Mouse (Mus musculus): ENCODE measurements around the gene Plxdc2. TPM values are rescaled to one million over a fixed set of nuclear protein-coding genes. Genes with fewer than 3 reads are reported as not detected.

The Plxdc2 gene
- total RNA-seq (2014; rRNA removed) = 0.54 and 0.55 TPM in 2 replicates
- 0.05 and 0.09 TPM in 2 replicates for polyA plus RNA-seq (2012; rRNA removed)

- Histone ChIP-seq H3K79me2 (ENCODE audit: control insufficient read depth, insufficient read depth, low read length) (no peaks in the 10 kb centered on the region), H3K27me3 (ENCODE audit: control insufficient read depth, insufficient read depth, low read length) (peaks cover 4% of the 10 kb centered on the region; the same call in 1 of the 2 replicates), H3K4me1 (ENCODE audit: control insufficient read depth, insufficient read depth, low read length) (no peaks in the 10 kb centered on the region), H3K36me3 (ENCODE audit: control insufficient read depth, insufficient read depth, low read length) (no peaks in the 10 kb centered on the region), H3K27ac (replicated peaks; ENCODE audit: insufficient read depth, low read depth, low read length) (no peak within 1 kb of the TSS), H3K9ac (ENCODE audit: low read depth, low read length) (no peak within 1 kb of the TSS), H3K4me3 (ENCODE audit: insufficient read depth, low read depth, low read length) (peak within 1 kb of the TSS; percentile 45)
- 1% methylated on average over 43 of the region's 45 CpGs for WGBS
- TF ChIP-seq POLR2A (IDR thresholded peaks at IDR 0.05; ENCODE audit: extremely low read depth, insufficient read depth, low read length) = no peak
- no peak for TF ChIP-seq CTCF (IDR thresholded peaks at IDR 0.05; ENCODE audit: low read depth, low read length)
- DNase-seq (ENCODE audit: extremely low read depth, low read depth, low spot score) = peak; percentile 19
Measured at GRCm38 (mm10) chr2:16356106-16356818, at the start of gene Plxdc2. Plxdc2 (plus strand) TSS chr2:16356304.

DNA sequence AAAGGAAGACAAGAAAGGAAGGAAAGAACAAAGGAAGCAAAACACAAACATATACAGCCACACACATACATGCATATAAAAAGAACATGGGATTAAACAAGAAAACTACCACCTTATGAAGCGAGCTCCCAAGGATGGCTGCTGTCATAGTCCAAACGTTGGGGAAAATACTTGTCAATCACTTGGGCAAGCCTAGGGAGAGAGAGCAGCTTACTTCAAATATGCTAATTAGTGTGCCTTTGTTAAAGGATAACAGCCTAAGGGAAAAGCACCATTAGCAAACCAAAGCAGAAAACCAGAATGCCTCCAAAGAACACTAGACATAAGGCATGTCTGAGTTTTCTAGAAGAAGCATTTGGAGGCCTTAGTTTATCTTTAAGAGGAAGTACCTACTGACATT, 45.7 kb upstream of the Plxdc2 start:
- H3K9ac ChIP-seq (ENCODE audit: low read depth, low read length) = no peak overlapping the region
- no peak overlapping the region for H3K27ac ChIP-seq (replicated peaks; ENCODE audit: insufficient read depth, low read depth, low read length)
- H3K27me3 ChIP-seq (ENCODE audit: control insufficient read depth, insufficient read depth, low read length) = no peaks in the 10 kb centered on the region
- TF ChIP-seq POLR2A (IDR thresholded peaks at IDR 0.05; ENCODE audit: extremely low read depth, insufficient read depth, low read length) (no peak), CTCF (IDR thresholded peaks at IDR 0.05; ENCODE audit: low read depth, low read length) (no peak)
- no peak for DNase-seq (ENCODE audit: extremely low read depth, low read depth, low spot score)
- WGBS = 48% methylated on average over 2 of the region's 2 CpGs
- no peaks in the 10 kb centered on the region for H3K4me1 ChIP-seq (ENCODE audit: control insufficient read depth, insufficient read depth, low read length)
- no peak overlapping the region for H3K4me3 ChIP-seq (ENCODE audit: insufficient read depth, low read depth, low read length)
- H3K36me3 ChIP-seq (ENCODE audit: control insufficient read depth, insufficient read depth, low read length) = no peaks in the 10 kb centered on the region
- no peaks in the 10 kb centered on the region for H3K79me2 ChIP-seq (ENCODE audit: control insufficient read depth, insufficient read depth, low read length)

DNA sequence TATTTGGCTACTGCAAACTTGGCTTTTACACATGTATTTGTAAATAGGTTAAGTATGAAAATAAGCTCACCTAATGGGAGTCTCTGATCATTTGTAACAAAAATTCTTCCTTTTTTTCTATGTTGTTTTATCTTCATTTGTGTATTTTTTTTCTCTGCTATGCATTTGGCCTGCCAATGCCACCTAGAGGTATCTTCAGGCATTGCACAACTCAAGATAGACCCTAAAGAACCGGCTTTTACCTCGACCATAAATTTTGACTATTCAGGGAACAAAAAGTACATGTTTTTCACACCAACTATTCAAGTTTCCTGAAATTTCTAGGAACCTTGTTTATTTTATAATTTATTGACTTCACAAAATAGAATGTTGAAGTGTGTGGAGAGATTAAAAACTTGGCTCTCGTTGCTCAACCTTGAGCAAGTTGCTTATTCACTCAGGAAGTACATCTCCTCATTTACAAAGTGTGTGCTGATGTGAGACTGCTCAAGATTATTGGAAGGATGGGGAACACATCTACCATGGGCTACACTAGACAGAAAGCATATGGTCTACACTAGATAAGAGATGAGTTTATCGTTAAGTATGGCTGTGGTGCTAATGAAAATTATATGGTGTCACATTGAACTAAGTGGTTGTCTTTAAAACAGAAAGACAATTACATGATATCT, 43.6 kb upstream of the Plxdc2 start:
- H3K36me3 ChIP-seq (ENCODE audit: control insufficient read depth, insufficient read depth, low read length) = no peaks in the 10 kb centered on the region
- H3K27me3 ChIP-seq (ENCODE audit: control insufficient read depth, insufficient read depth, low read length) = no peaks in the 10 kb centered on the region
- H3K4me3 ChIP-seq (ENCODE audit: insufficient read depth, low read depth, low read length) = no peak overlapping the region
- no peak overlapping the region for H3K27ac ChIP-seq (replicated peaks; ENCODE audit: insufficient read depth, low read depth, low read length)
- H3K79me2 ChIP-seq (ENCODE audit: control insufficient read depth, insufficient read depth, low read length) = no peaks in the 10 kb centered on the region
- TF ChIP-seq CTCF (IDR thresholded peaks at IDR 0.05; ENCODE audit: low read depth, low read length) = peak; percentile 26; the same call in 1 of the 2 replicates
- no peak for TF ChIP-seq POLR2A (IDR thresholded peaks at IDR 0.05; ENCODE audit: extremely low read depth, insufficient read depth, low read length)
- no peaks in the 10 kb centered on the region for H3K4me1 ChIP-seq (ENCODE audit: control insufficient read depth, insufficient read depth, low read length)
- DNase-seq (ENCODE audit: extremely low read depth, low read depth, low spot score) = peak; percentile 14
- 60% methylated on average over 4 of the region's 4 CpGs for WGBS
- no peak overlapping the region for H3K9ac ChIP-seq (ENCODE audit: low read depth, low read length)

DNA sequence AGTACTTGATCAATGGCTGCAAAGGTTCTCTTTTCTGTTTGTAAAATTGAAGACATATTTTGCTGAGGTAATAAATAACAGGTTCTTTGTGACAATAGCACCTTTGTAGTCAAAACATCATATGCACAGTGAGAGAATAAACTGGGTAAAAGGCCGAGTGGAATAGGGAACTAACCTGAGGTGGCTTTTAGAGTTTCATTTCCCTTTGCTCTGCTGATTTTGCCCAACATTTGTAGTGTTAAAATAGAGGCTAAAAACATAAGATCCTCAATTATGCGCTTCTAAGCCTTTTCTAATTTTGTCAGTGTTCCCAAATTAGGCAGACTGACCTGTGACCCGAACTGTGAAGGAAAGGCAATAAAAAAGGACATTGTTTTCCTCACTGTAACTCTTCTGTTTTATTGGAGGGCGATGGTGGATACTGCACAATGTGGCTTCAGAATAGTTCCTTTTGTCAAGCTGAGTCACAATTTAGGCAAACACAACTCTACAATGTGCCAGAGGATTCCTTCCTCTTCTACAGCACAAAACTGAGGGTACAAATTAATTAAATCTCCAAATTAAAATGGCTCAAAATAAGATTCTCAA, 20.8 kb upstream of the Plxdc2 start:
- no peak overlapping the region for H3K9ac ChIP-seq (ENCODE audit: low read depth, low read length)
- no peak overlapping the region for H3K27ac ChIP-seq (replicated peaks; ENCODE audit: insufficient read depth, low read depth, low read length)
- WGBS = 59% methylated on average over 4 of the region's 4 CpGs
- H3K27me3 ChIP-seq (ENCODE audit: control insufficient read depth, insufficient read depth, low read length) = no peaks in the 10 kb centered on the region
- no peaks in the 10 kb centered on the region for H3K36me3 ChIP-seq (ENCODE audit: control insufficient read depth, insufficient read depth, low read length)
- H3K4me1 ChIP-seq (ENCODE audit: control insufficient read depth, insufficient read depth, low read length) = no peaks in the 10 kb centered on the region
- H3K4me3 ChIP-seq (ENCODE audit: insufficient read depth, low read depth, low read length) = no peak overlapping the region
- peak; percentile 26 for DNase-seq (ENCODE audit: extremely low read depth, low read depth, low spot score)
- TF ChIP-seq POLR2A (IDR thresholded peaks at IDR 0.05; ENCODE audit: extremely low read depth, insufficient read depth, low read length) (no peak), CTCF (IDR thresholded peaks at IDR 0.05; ENCODE audit: low read depth, low read length) (no peak)
- no peaks in the 10 kb centered on the region for H3K79me2 ChIP-seq (ENCODE audit: control insufficient read depth, insufficient read depth, low read length)

DNA sequence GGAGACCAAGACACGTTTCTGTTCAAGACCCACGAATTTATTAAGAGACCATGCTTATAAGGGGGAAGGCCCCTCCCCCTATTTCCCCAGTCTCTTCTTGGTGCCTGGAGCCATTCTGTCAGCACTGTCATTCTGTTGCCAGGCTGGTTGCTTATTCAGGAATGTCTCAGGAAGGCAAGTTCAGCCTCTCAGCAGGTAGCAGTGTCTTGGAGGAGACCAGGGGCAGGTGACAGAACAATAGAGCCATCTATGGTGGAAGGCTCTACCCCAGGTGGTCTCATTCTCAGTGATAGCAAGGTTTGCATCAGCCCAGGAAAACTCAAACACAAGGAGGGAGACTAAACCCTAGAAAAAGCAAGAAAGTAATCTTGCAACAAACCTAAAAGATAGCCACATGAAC, 11.5 kb upstream of the Plxdc2 start:
- Histone ChIP-seq H3K4me1 (ENCODE audit: control insufficient read depth, insufficient read depth, low read length) (no peaks in the 10 kb centered on the region), H3K36me3 (ENCODE audit: control insufficient read depth, insufficient read depth, low read length) (no peaks in the 10 kb centered on the region), H3K4me3 (ENCODE audit: insufficient read depth, low read depth, low read length) (no peak overlapping the region), H3K79me2 (ENCODE audit: control insufficient read depth, insufficient read depth, low read length) (no peaks in the 10 kb centered on the region), H3K27ac (replicated peaks; ENCODE audit: insufficient read depth, low read depth, low read length) (no peak overlapping the region), H3K27me3 (ENCODE audit: control insufficient read depth, insufficient read depth, low read length) (no peaks in the 10 kb centered on the region), H3K9ac (ENCODE audit: low read depth, low read length) (no peak overlapping the region)
- no peak for DNase-seq (ENCODE audit: extremely low read depth, low read depth, low spot score)
- WGBS = 71% methylated on average over 2 of the region's 2 CpGs
- TF ChIP-seq CTCF (IDR thresholded peaks at IDR 0.05; ENCODE audit: low read depth, low read length) = no peak
- no peak for TF ChIP-seq POLR2A (IDR thresholded peaks at IDR 0.05; ENCODE audit: extremely low read depth, insufficient read depth, low read length)

Measured in liver, adult 2 months (tissue).